Mouse (Mus musculus): ENCODE data around the gene Ppp2r3a. TPM values are rescaled to one million over a fixed set of nuclear protein-coding genes. Genes with fewer than 3 reads are reported as not detected.

Gene Ppp2r3a
- total RNA-seq, 2 experiments from 2014 or later: 168 to 202 TPM

DNA sequence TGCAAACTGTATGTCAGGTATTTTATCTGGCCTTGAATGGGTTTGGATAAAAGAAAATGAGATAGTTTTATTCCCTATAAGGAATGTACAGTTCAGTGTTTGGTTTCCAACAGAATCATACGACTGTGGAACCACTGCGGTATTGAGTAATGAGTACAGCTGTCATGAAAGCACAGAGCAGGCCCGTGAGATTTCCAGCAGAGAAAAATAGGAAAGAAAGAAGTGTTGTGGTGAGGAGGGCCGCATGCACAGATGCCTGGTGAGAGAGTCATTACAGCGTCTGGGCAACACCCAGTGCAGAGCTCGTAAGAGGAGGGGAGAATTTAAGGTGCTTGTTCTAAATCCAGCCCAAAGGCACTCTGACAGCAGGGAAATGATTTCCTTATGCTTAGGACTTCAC lies 70.3 kb downstream of the Ppp2r3a start:
- intact Hi-C loops (cut with DNase I): loop anchor here (5.0 kb wide), 2 partner anchors 71 to 136 kb away; partner anchors contain the start of gene Ppp2r3a
- DNase-seq: no peak

- intact Hi-C loops (cut with DNase I): loop anchor here (5.0 kb wide), 2 partner anchors 72 to 137 kb away; partner anchors contain the start of gene Ppp2r3a
- DNase-seq: peak in 1 of 2 experiments; percentile 10
Measured at GRCm38 (mm10) chr9:101180234-101180633, 71.4 kb downstream of the Ppp2r3a start.

- no peak for DNase-seq
- intact Hi-C loops (cut with DNase I): no loop called here
Measured at GRCm38 (mm10) chr9:101160627-101161026, 91.0 kb downstream of the Ppp2r3a start.

DNA sequence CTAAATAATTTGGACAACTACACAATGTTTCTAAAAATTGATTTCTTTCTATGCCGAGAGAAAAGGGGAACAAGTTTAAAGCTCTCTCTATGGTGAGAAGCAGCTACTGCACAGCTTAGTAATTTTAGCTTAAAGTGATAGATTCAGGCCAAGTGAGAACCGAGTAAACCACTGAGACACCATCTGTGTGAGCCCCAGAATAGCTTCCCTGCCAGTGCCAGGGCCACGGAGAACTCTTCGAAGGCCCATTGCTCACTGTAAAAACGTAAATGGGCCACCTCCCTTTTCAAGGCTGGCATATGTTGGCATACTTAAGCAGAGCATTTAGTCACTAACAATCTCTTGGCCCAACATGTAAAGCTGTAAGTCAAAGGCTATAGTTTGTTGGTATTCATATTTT lies 91.5 kb downstream of the Ppp2r3a start:
- intact Hi-C loops (cut with DNase I): no loop called here
- DNase-seq: no peak

DNA sequence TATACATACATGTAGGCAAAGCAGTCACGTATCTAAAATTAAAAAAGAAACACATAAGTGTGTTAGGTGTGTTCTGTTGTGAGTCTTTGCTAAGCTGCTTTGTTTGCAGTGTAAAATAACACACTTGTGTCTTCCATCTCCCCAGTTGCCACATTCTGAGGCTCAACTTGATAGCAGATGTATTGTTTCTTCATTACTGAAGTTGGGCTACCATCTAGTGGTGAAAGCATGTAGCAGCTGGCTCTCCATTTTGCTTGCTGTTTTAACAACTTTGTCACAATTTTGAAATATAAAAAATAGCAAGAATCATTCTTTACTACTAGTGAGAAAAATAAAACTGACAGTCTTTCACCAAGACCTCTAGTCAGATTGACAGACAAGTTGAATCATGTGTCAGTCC lies 92.2 kb downstream of the Ppp2r3a start:
- no peak for DNase-seq
- intact Hi-C loops (cut with DNase I): no loop called here

GRCm38 (mm10) chr9:101152872-101153271 lies 98.7 kb downstream of the Ppp2r3a start:
- intact Hi-C loops (cut with DNase I): no loop called here
- DNase-seq: no peak

- intact Hi-C loops (cut with DNase I): no loop called here
- DNase-seq: no peak
Measured at GRCm38 (mm10) chr9:101143635-101144034, 108.0 kb downstream of the Ppp2r3a start.

- no peak for DNase-seq
Measured at GRCm38 (mm10) chr9:101114182-101114884, 137.3 kb downstream of the Ppp2r3a start.

GRCm38 (mm10) chr9:101113317-101113716 lies 138.3 kb downstream of the Ppp2r3a start:
- DNase-seq: no peak
- intact Hi-C loops (cut with DNase I): no loop called here

More at GRCm38 (mm10) chr9:101114182-101114884, 137.3 kb downstream of the Ppp2r3a start:
- intact Hi-C loops (cut with DNase I): no loop called here

DNA sequence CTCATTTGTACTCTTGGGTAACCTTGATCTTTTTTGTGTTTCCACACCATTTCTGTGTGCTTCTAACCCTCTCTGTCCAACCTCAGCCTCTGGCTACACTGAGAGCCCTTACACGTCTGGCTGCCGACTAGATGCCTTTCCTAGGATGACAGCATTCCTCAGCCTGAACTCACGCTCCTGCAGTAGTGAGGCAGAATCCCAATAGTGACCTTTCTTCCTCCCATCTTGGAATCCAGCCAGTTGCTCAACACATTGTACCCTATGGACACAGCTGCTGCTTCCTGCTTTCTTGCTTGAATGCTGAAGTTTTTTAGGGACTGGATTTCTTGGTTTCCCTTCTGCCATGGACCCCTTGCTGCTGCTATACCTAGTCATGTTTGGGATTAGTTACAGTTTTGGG lies 141.6 kb downstream of the Ppp2r3a start:
- intact Hi-C loops (cut with DNase I): no loop called here
- DNase-seq: no peak

DNA sequence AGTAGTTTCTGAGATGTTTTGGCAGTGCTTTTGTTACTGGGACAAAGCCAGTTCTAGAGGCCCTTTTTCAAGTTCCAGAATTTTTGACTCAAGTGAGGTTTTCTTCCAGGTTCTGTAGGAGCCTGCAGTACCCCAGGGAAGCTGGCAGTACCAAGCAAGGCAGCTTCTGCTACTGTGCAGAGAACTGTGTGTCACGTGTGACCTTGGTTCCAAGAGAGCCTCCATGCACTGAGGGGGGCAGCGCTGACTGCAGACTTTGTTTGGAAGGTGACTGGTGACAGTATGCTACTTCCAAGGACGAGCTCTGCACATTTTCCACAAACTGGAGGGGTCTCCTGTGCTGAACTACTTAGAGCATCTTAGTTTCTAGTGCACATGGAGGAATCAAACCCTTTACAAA lies 144.2 kb downstream of the Ppp2r3a start:
- intact Hi-C loops (cut with DNase I): no loop called here
- DNase-seq: no peak

DNA sequence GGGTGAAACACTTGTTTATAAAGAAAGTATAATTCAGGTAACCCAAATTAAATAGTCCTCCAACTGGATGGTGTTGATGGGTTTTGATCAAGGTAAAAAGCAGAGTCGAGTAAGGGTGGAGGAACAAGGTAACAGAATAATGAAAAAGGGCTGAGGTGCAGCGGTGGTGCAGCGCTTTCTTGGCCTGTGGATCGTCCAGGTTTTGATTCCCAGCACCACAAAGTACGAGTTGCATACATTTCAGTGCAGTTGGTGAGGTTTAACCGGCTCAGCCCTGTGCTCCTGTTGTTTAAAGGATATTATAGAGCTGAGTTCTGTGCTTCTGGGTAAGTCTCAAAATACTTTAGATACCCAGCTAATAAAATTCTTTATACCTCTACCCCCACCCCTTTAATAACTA lies 145.9 kb downstream of the Ppp2r3a start:
- no peak for DNase-seq
- intact Hi-C loops (cut with DNase I): no loop called here

DNA sequence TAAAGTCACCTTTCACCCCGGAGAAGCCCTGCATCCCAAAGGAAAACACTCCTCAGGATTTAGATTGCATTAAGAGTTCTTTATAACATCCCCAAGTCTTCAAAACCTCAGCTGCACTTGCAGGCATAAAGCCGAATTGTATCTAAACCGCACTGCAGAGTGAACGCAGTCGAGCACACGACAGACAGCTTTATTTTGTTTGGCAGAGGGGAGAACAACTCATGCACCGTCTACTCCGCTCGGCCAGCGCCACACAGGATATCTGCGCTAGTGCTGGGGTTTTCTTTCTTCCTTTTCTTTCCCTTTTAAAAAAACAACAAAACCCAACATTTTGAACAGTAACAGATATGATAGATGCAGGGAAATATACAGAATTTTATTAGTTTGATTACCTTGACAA lies 146.7 kb downstream of the Ppp2r3a start:
- no peak for DNase-seq
- intact Hi-C loops (cut with DNase I): no loop called here

GRCm38 (mm10) chr9:101102288-101102687 lies 149.3 kb downstream of the Ppp2r3a start:
- no peak for DNase-seq
- intact Hi-C loops (cut with DNase I): no loop called here

DNA sequence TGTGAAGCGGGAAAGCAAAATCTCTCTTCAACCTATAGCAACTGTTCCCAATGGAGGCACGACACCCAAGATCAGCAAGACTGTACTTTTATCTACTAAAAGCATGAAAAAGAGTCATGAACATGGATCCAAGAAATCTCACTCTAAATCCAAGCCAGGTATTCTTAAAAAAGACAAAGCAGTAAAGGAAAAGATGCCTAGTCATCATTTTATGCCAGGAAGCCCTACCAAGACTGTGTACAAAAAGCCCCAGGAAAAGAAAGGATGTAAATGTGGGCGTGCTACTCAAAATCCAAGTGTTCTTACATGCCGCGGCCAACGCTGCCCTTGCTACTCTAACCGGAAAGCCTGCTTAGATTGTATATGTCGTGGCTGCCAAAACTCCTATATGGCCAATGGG lies 150.0 kb downstream of the Ppp2r3a start:
- DNase-seq: no peak
- intact Hi-C loops (cut with DNase I): no loop called here

GRCm38 (mm10) chr9:101100163-101100562 lies 151.4 kb downstream of the Ppp2r3a start:
- DNase-seq: no peak
- intact Hi-C loops (cut with DNase I): no loop called here

DNA sequence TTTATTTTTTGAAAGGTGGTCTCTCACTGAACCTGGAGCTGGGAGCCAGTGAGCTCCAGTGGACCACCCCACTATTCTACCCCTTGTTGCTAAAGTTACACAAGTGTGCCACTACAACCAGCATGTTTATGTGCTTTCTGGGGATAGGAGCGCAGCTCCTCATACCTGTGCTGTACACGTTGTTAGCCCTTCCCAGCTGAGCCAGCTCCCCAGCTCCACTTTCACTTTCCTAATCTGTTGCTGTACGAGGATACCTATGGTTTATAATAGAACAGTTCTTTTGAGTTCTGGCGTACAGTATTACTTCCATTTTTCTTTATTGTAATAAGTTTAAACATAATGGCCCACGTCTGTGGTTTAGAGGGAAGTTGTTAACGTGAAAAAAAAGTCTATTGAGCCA lies 152.2 kb downstream of the Ppp2r3a start:
- DNase-seq: no peak
- intact Hi-C loops (cut with DNase I): no loop called here

GRCm38 (mm10) chr9:101097542-101097941 lies 154.1 kb downstream of the Ppp2r3a start:
- intact Hi-C loops (cut with DNase I): no loop called here
- no peak for DNase-seq

- intact Hi-C loops (cut with DNase I): no loop called here
- DNase-seq: no peak
Measured at GRCm38 (mm10) chr9:101096461-101096860, 155.1 kb downstream of the Ppp2r3a start.

- DNase-seq: no peak
- intact Hi-C loops (cut with DNase I): no loop called here
Measured at GRCm38 (mm10) chr9:101095425-101095824, 156.2 kb downstream of the Ppp2r3a start.

DNA sequence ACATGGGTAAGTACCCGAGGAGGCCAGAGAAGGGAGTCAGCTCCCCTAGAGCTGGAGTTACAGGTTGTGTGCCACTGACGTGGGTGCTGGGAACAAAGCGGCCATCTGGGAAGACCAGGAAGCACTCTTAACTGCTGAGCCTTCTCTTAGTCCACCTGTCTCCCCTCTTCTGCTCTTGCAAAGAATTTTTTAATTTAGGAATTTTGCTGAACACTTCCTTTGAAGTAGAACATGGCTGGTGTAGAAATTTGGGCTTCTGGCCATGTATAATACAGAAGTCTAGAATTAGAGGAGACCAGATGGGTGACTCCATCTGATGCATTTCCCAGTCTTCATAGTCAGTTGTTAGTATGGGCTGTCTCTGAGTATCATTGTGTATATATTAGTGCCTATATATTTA lies 167.9 kb downstream of the Ppp2r3a start:
- intact Hi-C loops (cut with DNase I): no loop called here
- DNase-seq: no peak

GRCm38 (mm10) chr9:101080046-101080685 lies 171.4 kb downstream of the Ppp2r3a start:
- intact Hi-C loops (cut with DNase I): no loop called here

More at GRCm38 (mm10) chr9:101080046-101080685, 171.4 kb downstream of the Ppp2r3a start:
- no peak for DNase-seq
